Mouse (Mus musculus): ENCODE data around the gene Xpot. TPM values are rescaled to one million over a fixed set of nuclear protein-coding genes. Genes with fewer than 3 reads are reported as not detected.
A peak's percentile ranks its signal among the peaks of the same experiment; 100 is the strongest.

Xpot gene
- total RNA-seq, 2 experiments from 2014 or later, result 70.0 to 71.6 TPM

DNA sequence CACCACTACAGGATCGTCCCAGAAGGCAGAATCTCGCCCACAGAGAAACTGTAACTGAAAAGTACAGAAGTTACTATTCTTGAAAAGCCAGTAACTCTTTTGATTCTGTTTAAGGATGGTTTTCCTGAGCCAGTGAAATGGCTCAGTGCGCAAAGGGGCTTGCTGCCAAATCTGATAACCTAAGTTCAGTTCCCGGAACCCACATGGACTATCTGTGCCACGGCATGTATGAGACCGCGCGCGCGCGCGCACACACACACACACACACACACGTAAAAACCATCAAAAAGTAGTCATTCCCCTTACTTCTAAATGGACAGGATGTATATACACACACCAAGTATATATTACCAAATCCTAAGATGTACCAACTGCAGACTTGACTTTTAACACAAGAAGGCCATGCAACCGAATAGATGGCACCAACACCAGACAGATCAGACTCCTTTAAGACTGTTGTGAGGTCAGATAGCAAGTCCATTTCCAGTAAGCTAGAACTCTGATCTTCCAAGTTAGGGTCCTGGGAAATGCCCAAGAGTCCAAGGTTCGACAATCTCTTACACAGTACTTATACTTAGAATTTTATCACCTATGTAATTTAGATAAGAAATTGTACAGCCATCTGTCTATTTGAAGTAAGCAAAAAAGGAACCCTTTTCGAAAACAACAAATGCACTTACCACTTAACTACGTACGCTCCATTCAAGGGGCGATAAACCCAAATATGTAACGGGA lies 40.9 kb downstream of the Xpot start:
- no peak overlapping the region for H3K27ac ChIP-seq
- H3K4me3 ChIP-seq, result peak overlapping the region; percentile 81
- DNase-seq (ENCODE audit: low spot score in 2 of 2), result no peak
- TF ChIP-seq CTCF (conservative IDR thresholded peaks at IDR 0.05), result no peak

GRCm38 (mm10) chr10:121584033-121584432 lies 42.1 kb downstream of the Xpot start:
- Histone ChIP-seq H3K4me3 (no peak overlapping the region), H3K27ac (no peak overlapping the region)
- TF ChIP-seq CTCF (conservative IDR thresholded peaks at IDR 0.05), result no peak
- DNase-seq (ENCODE audit: low spot score in 2 of 2), result no peak

DNA sequence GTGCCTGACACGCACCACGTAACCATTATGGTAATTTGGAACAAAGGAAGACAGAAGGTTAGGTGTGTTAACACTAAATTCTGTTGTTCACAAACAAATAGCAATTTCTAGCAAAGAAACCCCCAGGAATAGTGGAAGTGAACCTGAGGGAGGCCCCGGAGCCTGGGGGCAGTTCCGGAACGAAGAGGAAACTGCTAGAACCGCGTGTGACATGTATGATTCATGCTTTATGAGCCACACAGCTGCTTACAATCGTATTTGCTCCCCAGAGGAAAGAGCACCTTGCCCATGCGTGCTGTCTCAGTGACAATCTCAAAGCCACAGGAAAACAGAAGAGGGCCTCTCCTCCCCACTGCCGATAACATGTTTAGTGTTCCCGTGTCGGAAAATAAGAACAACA lies 43.1 kb downstream of the Xpot start:
- DNase-seq (ENCODE audit: low spot score in 2 of 2), result no peak
- no peak overlapping the region for H3K4me3 ChIP-seq
- no peak overlapping the region for H3K27ac ChIP-seq
- no peak for TF ChIP-seq CTCF (conservative IDR thresholded peaks at IDR 0.05)

- Histone ChIP-seq H3K27ac (no peak overlapping the region), H3K4me3 (no peak overlapping the region)
- no peak for DNase-seq (ENCODE audit: low spot score in 2 of 2)
- no peak for TF ChIP-seq CTCF (conservative IDR thresholded peaks at IDR 0.05)
These were observed 43.8 kb downstream of the Xpot start for GRCm38 (mm10) chr10:121582287-121582686.

GRCm38 (mm10) chr10:121581405-121581804 lies 44.7 kb downstream of the Xpot start:
- no peak for DNase-seq (ENCODE audit: low spot score in 2 of 2)
- Histone ChIP-seq H3K27ac (no peak overlapping the region), H3K4me3 (no peak overlapping the region)
- TF ChIP-seq CTCF (conservative IDR thresholded peaks at IDR 0.05), result no peak

DNA sequence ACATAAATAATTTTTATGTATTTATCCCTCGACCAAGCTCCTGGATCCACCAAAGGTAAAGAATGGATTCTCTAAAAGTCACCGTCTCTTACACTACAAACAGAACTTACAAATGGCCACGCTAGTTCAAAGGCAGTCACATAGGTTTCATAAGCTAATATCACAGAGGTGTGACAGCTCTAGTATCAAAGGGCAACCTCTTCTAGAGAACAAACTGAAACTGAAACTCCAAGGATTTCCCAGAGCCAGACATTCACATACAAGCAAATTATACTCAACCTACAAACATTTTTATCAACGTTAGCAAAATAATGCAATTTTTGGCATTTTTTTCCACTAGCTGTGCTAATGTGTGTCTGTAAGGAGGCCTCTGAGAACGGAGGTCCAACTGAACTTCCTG lies 45.8 kb downstream of the Xpot start:
- Histone ChIP-seq H3K4me3 (no peak overlapping the region), H3K27ac (no peak overlapping the region)
- DNase-seq (ENCODE audit: low spot score in 2 of 2), result no peak
- TF ChIP-seq CTCF (conservative IDR thresholded peaks at IDR 0.05), result no peak

DNA sequence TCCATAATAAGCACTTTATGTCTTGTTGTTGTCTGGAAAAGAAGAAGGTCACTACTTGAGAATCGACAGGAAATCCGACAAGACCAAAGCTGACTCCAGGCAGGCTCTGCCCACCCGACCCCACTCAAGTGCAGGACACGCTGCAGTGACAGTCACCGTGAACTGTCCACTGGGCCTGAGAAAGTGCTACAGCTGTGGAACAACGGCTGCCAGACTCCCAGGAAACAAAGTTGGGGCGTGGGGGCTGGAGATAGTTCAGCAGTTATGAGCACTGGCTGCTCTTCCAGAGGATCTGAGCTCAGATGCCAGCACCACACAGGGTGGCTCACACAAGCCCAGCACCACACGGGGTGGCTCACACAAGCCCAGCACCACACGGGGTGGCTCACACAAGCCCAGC lies 49.8 kb downstream of the Xpot start:
- no peak overlapping the region for H3K27ac ChIP-seq
- no peak for DNase-seq (ENCODE audit: low spot score in 2 of 2)
- TF ChIP-seq CTCF (conservative IDR thresholded peaks at IDR 0.05), result no peak
- H3K4me3 ChIP-seq, result no peak overlapping the region

GRCm38 (mm10) chr10:121571511-121572147 lies 54.5 kb downstream of the Xpot start:
- DNase-seq (ENCODE audit: low spot score in 2 of 2), result no peak
- Histone ChIP-seq H3K4me3 (no peak overlapping the region), H3K27ac (no peak overlapping the region)
- TF ChIP-seq CTCF (conservative IDR thresholded peaks at IDR 0.05), result no peak

- Histone ChIP-seq H3K4me3 (no peak overlapping the region), H3K27ac (no peak overlapping the region)
- no peak for TF ChIP-seq CTCF (conservative IDR thresholded peaks at IDR 0.05)
- no peak for DNase-seq (ENCODE audit: low spot score in 2 of 2)
These were observed 55.1 kb downstream of the Xpot start for GRCm38 (mm10) chr10:121571031-121571430.

DNA sequence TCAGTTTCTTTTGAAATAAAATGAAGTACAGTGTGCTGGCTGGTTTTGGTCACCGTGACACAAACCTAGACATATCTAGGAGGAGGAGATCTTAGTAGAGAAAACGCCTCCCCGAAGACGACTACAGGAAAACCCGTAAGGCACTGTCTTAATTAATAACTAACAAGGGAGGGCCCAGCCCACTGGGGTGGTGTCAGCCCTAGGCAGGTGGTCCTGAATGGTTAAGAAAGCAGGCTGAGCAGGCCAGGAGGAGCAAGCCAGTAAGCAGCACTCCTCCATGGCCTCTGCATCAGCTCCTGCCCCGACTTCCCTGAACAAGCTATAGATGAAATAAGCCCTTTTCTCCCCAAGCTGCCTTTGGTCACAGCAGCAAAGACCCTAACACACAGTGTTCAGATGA lies 56.3 kb downstream of the Xpot start:
- Histone ChIP-seq H3K27ac (no peak overlapping the region), H3K4me3 (no peak overlapping the region)
- DNase-seq (ENCODE audit: low spot score in 2 of 2), result no peak
- no peak for TF ChIP-seq CTCF (conservative IDR thresholded peaks at IDR 0.05)

GRCm38 (mm10) chr10:121569001-121569589 lies 57.0 kb downstream of the Xpot start:
- Histone ChIP-seq H3K4me3 (no peak overlapping the region), H3K27ac (no peak overlapping the region)
- DNase-seq (ENCODE audit: low spot score in 2 of 2), result no peak
- no peak for TF ChIP-seq CTCF (conservative IDR thresholded peaks at IDR 0.05)

- no peak for DNase-seq (ENCODE audit: low spot score in 2 of 2)
- TF ChIP-seq CTCF (conservative IDR thresholded peaks at IDR 0.05), result no peak
- Histone ChIP-seq H3K4me3 (no peak overlapping the region), H3K27ac (no peak overlapping the region)
These were observed 57.6 kb downstream of the Xpot start for GRCm38 (mm10) chr10:121568534-121568933.

- no peak for TF ChIP-seq CTCF (conservative IDR thresholded peaks at IDR 0.05)
- no peak overlapping the region for H3K27ac ChIP-seq
- no peak for DNase-seq (ENCODE audit: low spot score in 2 of 2)
- H3K4me3 ChIP-seq, result no peak overlapping the region
These were observed 58.1 kb downstream of the Xpot start for GRCm38 (mm10) chr10:121568026-121568425.

GRCm38 (mm10) chr10:121564447-121564846 lies 61.7 kb downstream of the Xpot start:
- Histone ChIP-seq H3K27ac (no peak overlapping the region), H3K4me3 (no peak overlapping the region)
- no peak for TF ChIP-seq CTCF (conservative IDR thresholded peaks at IDR 0.05)
- DNase-seq (ENCODE audit: low spot score in 2 of 2), result peak in 1 of 2 experiments; percentile 8

Data from layer of hippocampus, adult 2 months (tissue).